Mouse (Mus musculus) cerebellum, postnatal 25 days (tissue): ENCODE measurements at regions not wholly inside any gene's neighbourhood (a gene's known extent, or its start where the extent isn't known, plus 50 kb on each side); places are given as distances from the start of the nearest gene placed in this dataset.
"Not testable (repeated sequence)": the region's sequence is repeated elsewhere in the genome, so short reads cannot be mapped to it uniquely, and the experiment has no call there.

ENCODE experiments used
- DNase-seq, 2 experiments: peaks; one replicate each; pipeline ENCODE4 v3.0.0; 2021; ENCODE audit warnings: mixed read lengths in 2 of 2

GRCm38 (mm10) chr14:19217916-19218315 lies 200.8 kb downstream of the Gm21738 start:
- not testable (repeated sequence) for DNase-seq

GRCm38 (mm10) chr14:19208507-19208906 lies 210.2 kb downstream of the Gm21738 start:
- DNase-seq: no peak

- DNase-seq: not testable (repeated sequence)
Measured at GRCm38 (mm10) chr14:19180203-19180602, 238.5 kb downstream of the Gm21738 start.

- DNase-seq: not testable (repeated sequence)
Measured at GRCm38 (mm10) chr14:19178060-19178459, 240.7 kb downstream of the Gm21738 start.

GRCm38 (mm10) chr14:19175288-19175687 lies 243.4 kb downstream of the Gm21738 start:
- peak in 1 of 2 experiments; percentile 2 for DNase-seq

- DNase-seq: not testable (repeated sequence)
Measured at GRCm38 (mm10) chr14:19170300-19171022, 248.3 kb downstream of the Gm21738 start.

- DNase-seq: no peak
Measured at GRCm38 (mm10) chr14:19166821-19167220, 251.9 kb downstream of the Gm21738 start.

GRCm38 (mm10) chr14:19139875-19140274 lies 245.8 kb upstream of the Ube2e2 start:
- not testable (repeated sequence) for DNase-seq

- no peak for DNase-seq
Measured at GRCm38 (mm10) chr14:19131532-19131931, 237.5 kb upstream of the Ube2e2 start.
